Mouse (Mus musculus): Measurements from ENCODE around the gene Maml2.

Gene Maml2

GRCm38 (mm10) chr9:13433501-13434090 is 135.8 kb downstream of the Maml2 start:
- ChIA-PET POLR2A (interaction anchor here in 1 of 4 experiments (0.6 kb wide), 1 partner anchor 25 kb away, joined by 3 read pairs; no protein-coding TSS in a partner anchor), CTCF (no interaction called here)

- CTCF ChIA-PET, result no interaction called here
- POLR2A ChIA-PET, result no interaction called here
These were observed 143.2 kb downstream of the Maml2 start for GRCm38 (mm10) chr9:13440911-13441310.

- ChIA-PET POLR2A (interaction anchor here in 1 of 4 experiments (0.6 kb wide), 1 partner anchor 1793 kb away, joined by 3 read pairs; no protein-coding TSS in a partner anchor), CTCF (no interaction called here)
These were observed 144.4 kb downstream of the Maml2 start for GRCm38 (mm10) chr9:13442012-13442735.

- ChIA-PET POLR2A (no interaction called here), CTCF (no interaction called here)
These were observed 145.9 kb downstream of the Maml2 start for GRCm38 (mm10) chr9:13443484-13444211.

- POLR2A ChIA-PET, result interaction anchor here in 1 of 4 experiments (1.2 kb wide), 1 partner anchor 256 kb away, joined by 3 read pairs; no protein-coding TSS in a partner anchor
- CTCF ChIA-PET, result interaction anchor here in 1 of 4 experiments (0.6 kb wide), 1 partner anchor 403 kb away, joined by 5 read pairs; no protein-coding TSS in a partner anchor
These were observed 148.5 kb downstream of the Maml2 start for GRCm38 (mm10) chr9:13446236-13446635.

GRCm38 (mm10) chr9:13446703-13447285 is 149.0 kb downstream of the Maml2 start, which contains the start of gene Gm17571:
Gene Gm17571 (minus strand): TSS chr9:13446753.
- ChIA-PET POLR2A (interaction anchor here in 2 of 4 experiments (0.6 to 1.2 kb wide), 2 partner anchors 8 to 255 kb away, joined by 3 read pairs; no protein-coding TSS in a partner anchor), CTCF (no interaction called here)

- ChIA-PET CTCF (no interaction called here), POLR2A (no interaction called here)
These were observed 151.0 kb downstream of the Maml2 start for GRCm38 (mm10) chr9:13448716-13449115.

- ChIA-PET CTCF (no interaction called here), POLR2A (interaction anchor here in 1 of 4 experiments (0.5 kb wide), 1 partner anchor 8 kb away, joined by 3 read pairs; no protein-coding TSS in a partner anchor)
These were observed 156.9 kb downstream of the Maml2 start for GRCm38 (mm10) chr9:13454651-13455123.

- ChIA-PET CTCF (no interaction called here), POLR2A (interaction anchor here in 1 of 4 experiments (0.5 kb wide), 1 partner anchor 8 kb away, joined by 3 read pairs; no protein-coding TSS in a partner anchor)
These were observed 157.5 kb downstream of the Maml2 start for GRCm38 (mm10) chr9:13455231-13455630.

GRCm38 (mm10) chr9:13457774-13458173 is 160.0 kb downstream of the Maml2 start:
- POLR2A ChIA-PET, result interaction anchor here in 1 of 4 experiments (0.6 kb wide), 1 partner anchor 393 kb away, joined by 3 read pairs; no protein-coding TSS in a partner anchor
- CTCF ChIA-PET, result interaction anchor here in 1 of 4 experiments (0.5 kb wide), 1 partner anchor 1888 kb away, joined by 4 read pairs; no protein-coding TSS in a partner anchor

GRCm38 (mm10) chr9:13459371-13459770 is 161.6 kb downstream of the Maml2 start:
- ChIA-PET CTCF (interaction anchor here in 1 of 4 experiments (1.0 kb wide), 1 partner anchor 135 kb away, joined by 3 read pairs; no protein-coding TSS in a partner anchor), POLR2A (no interaction called here)

- ChIA-PET POLR2A (no interaction called here), CTCF (interaction anchor here in 1 of 4 experiments (1.0 kb wide), 1 partner anchor 135 kb away, joined by 3 read pairs; no protein-coding TSS in a partner anchor)
These were observed 162.3 kb downstream of the Maml2 start for GRCm38 (mm10) chr9:13460012-13460411.

- POLR2A ChIA-PET, result no interaction called here
- CTCF ChIA-PET, result no interaction called here
These were observed 163.2 kb downstream of the Maml2 start for GRCm38 (mm10) chr9:13460926-13461325.

GRCm38 (mm10) chr9:13465358-13466020 is 167.7 kb downstream of the Maml2 start:
- ChIA-PET POLR2A (no interaction called here), CTCF (no interaction called here)

- ChIA-PET POLR2A (no interaction called here), CTCF (no interaction called here)
These were observed 168.6 kb downstream of the Maml2 start for GRCm38 (mm10) chr9:13466351-13466750.

GRCm38 (mm10) chr9:13466816-13467215 is 169.1 kb downstream of the Maml2 start:
- ChIA-PET CTCF (no interaction called here), POLR2A (no interaction called here)

- POLR2A ChIA-PET, result no interaction called here
- CTCF ChIA-PET, result interaction anchor here in 1 of 4 experiments (0.7 kb wide), 1 partner anchor 249 kb away, joined by 4 read pairs; no protein-coding TSS in a partner anchor
These were observed 170.0 kb downstream of the Maml2 start for GRCm38 (mm10) chr9:13467745-13468144.

GRCm38 (mm10) chr9:13468778-13469177 is 171.0 kb downstream of the Maml2 start:
- POLR2A ChIA-PET, result no interaction called here
- CTCF ChIA-PET, result interaction anchor here in 1 of 4 experiments (0.7 kb wide), 1 partner anchor 1293 kb away, joined by 3 read pairs; no protein-coding TSS in a partner anchor

GRCm38 (mm10) chr9:13470013-13470412 is 172.3 kb downstream of the Maml2 start:
- ChIA-PET POLR2A (interaction anchor here in 1 of 4 experiments (0.6 kb wide), 1 partner anchor 327 kb away, joined by 4 read pairs; no protein-coding TSS in a partner anchor), CTCF (no interaction called here)

All from embryonic stem cell, embryonic (primary cell).